ENCODE assay signal across 29 mouse cellular contexts in the genomic region with DNA sequence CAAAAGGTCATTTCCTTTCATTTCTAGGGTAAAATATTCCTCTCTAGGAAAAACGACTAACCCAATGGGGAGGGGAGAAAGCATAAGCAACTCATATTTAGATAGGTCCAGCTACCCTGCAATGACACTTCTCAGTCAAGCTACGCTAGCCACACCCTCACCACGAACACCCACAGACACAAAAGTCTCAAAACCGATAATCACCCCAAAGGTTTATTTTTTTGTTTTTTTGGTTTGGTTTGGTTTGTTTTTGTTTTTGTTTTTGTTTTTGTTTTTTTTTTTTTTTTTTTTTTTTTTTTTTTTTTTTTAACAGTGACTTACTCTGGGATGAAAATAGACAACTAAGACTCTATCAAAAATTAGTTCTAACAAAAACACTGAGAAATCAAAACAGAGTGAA.
"Had no signal": no experiment of that assay in that cellular context is flagged by ENCODE, and none has a peak within 500 bp of the region (broad histone marks: within the 10 kb centered on the region; RNA-seq: fewer than 3 reads in every experiment).

No protein-coding gene starts in this region.

- H3K36me3 ChIP-seq: limb, embryonic 12.5 days; limb, embryonic 13.5 days; limb, embryonic 15.5 days; liver, embryonic 12.5 days; liver, embryonic 13.5 days; liver, embryonic 15.5 days; lung, embryonic 15.5 days; midbrain, embryonic 10.5 days; midbrain, embryonic 12.5 days; midbrain, embryonic 13.5 days; midbrain, embryonic 15.5 days; neural tube, embryonic 12.5 days had no signal

- H3K27me3 ChIP-seq: limb, embryonic 12.5 days; limb, embryonic 13.5 days; limb, embryonic 15.5 days; liver, embryonic 12.5 days; liver, embryonic 13.5 days; liver, embryonic 15.5 days; lung, embryonic 15.5 days; megakaryocyte, embryonic 14.5 days; midbrain, embryonic 12.5 days; midbrain, embryonic 13.5 days; midbrain, embryonic 15.5 days; neural tube, embryonic 12.5 days had no signal

- H3K27ac ChIP-seq: limb, embryonic 12.5 days; limb, embryonic 13.5 days; limb, embryonic 15.5 days; liver, embryonic 12.5 days; liver, embryonic 13.5 days; liver, embryonic 14.5 days; liver, embryonic 15.5 days; lung, embryonic 15.5 days; macrophage; midbrain, embryonic 10.5 days; midbrain, embryonic 12.5 days; midbrain, embryonic 13.5 days; midbrain, embryonic 15.5 days; neural tube, embryonic 12.5 days had no signal

- H3K4me3 ChIP-seq: limb, embryonic 12.5 days; limb, embryonic 13.5 days; limb, embryonic 15.5 days; liver, embryonic 12.5 days; liver, embryonic 13.5 days; liver, embryonic 15.5 days; lung, embryonic 15.5 days; megakaryocyte, embryonic 14.5 days; midbrain, embryonic 10.5 days; midbrain, embryonic 12.5 days; midbrain, embryonic 13.5 days; midbrain, embryonic 15.5 days; myocyte; neural tube, embryonic 12.5 days had no signal

- H3K4me1 ChIP-seq: limb, embryonic 12.5 days; limb, embryonic 13.5 days; limb, embryonic 15.5 days; midbrain, embryonic 12.5 days; midbrain, embryonic 13.5 days; midbrain, embryonic 15.5 days; neural tube, embryonic 12.5 days had no signal

- H3K9me3 ChIP-seq: limb, embryonic 12.5 days; limb, embryonic 13.5 days; limb, embryonic 15.5 days; liver, embryonic 12.5 days; liver, embryonic 13.5 days; liver, embryonic 15.5 days; lung, embryonic 15.5 days; megakaryocyte, embryonic 14.5 days; midbrain, embryonic 10.5 days; midbrain, embryonic 12.5 days; midbrain, embryonic 13.5 days; midbrain, embryonic 15.5 days; neural tube, embryonic 12.5 days had no signal

- H3K4me2 ChIP-seq: limb, embryonic 12.5 days; limb, embryonic 13.5 days; limb, embryonic 15.5 days; liver, embryonic 11.5 days; liver, embryonic 12.5 days; liver, embryonic 13.5 days; liver, embryonic 15.5 days; lung, embryonic 14.5 days; lung, embryonic 15.5 days; midbrain, embryonic 11.5 days; midbrain, embryonic 12.5 days; midbrain, embryonic 13.5 days; midbrain, embryonic 15.5 days; neural tube, embryonic 12.5 days had no signal

- DNase-seq: left cerebral cortex, postnatal 4 days; liver; liver, embryonic 13.5 days; liver, postnatal 0 days; lung, adult 18-20 months; lung, adult 2 months; lung, embryonic 14.5 days; lung, postnatal 10 days; lung, postnatal 14 days; lung, postnatal 36 days; lung, postnatal 4 days; midbrain, embryonic 14.5 days had no signal

- H3K9ac ChIP-seq: limb, embryonic 12.5 days; limb, embryonic 13.5 days; limb, embryonic 15.5 days; liver, embryonic 12.5 days; liver, embryonic 13.5 days; liver, embryonic 14.5 days; liver, embryonic 15.5 days; liver, postnatal 0 days; lung, embryonic 14.5 days; lung, embryonic 15.5 days; midbrain, embryonic 12.5 days; midbrain, embryonic 13.5 days; midbrain, embryonic 15.5 days; neural tube, embryonic 12.5 days had no signal
